ENCODE assay signal across 7 mouse cellular contexts in the genomic region with DNA sequence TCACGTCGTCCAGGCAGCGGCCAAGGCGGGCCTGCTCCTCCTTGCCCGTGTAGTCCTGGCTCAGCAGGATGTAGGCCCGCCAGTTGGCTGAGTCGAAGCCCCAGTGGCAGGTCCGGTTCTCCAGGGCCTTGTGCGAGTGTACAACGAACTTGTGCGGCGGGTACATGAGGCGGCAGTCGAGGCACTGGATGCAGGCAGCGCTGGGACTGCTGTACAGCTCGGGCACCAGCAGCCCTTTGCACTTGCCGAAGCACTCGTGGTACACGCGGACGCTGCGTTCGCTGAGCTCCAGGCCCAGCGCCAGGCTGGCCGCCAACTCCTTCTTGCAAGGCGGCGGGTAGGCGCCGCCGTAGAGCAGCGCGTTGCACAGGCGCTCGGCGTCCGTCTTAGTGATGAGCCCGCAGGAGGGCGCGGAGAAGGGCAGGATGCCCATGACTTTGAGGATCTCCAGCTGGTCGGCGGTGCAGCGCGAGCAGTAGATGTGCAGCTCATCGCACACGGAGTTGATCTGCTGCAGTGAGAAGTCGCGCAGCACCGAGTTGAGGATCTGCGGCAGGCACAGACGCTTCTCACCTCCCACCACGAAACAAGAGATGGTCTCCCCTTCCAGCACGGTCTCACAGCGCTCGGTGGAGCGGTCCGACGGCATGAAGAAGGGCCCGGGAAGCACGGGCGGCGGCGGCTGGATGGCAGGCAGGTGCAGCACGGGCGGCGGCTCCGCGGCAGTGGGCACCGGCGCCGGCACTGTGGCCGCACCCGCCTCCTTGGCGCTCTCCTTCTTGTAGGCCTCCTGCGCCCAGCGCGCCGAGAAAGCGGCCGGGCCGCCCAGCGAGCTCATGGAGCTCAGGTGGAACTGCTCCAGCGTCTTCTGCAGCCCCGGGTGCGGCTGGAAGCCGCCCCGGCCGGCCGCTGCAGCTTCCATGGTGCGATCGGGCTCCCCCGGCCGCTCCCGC. TPM values are rescaled to one million over a fixed set of nuclear protein-coding genes. Genes with fewer than 3 reads are reported as not detected.
DNase-seq lines count a peak whose midpoint lies in the region; ATAC-seq lines count a peak whose summit lies in the region.

No protein-coding gene starts in this region.

- DNase-seq in T-cell, adult 2 months (ENCODE audit: low spot score), result peak; percentile 51
- peak; percentile 80 to 81 for DNase-seq in cerebellum, postnatal 36 days
- peak; percentile 84 for DNase-seq in gastrocnemius, postnatal 10 days
- peak; percentile 81 for DNase-seq in intestine, embryonic 14.5 days (ENCODE audit: low spot score)
- DNase-seq in limb, embryonic 10.5 days (ENCODE audit: low spot score), result peak; percentile 74
- peak; percentile 97 for DNase-seq in midbrain, embryonic 11.5 days (ENCODE audit: low spot score, missing footprints)
- peak; percentile 24 for DNase-seq in spleen, adult 12 weeks (ENCODE audit: low spot score)

- H3K4me2 ChIP-seq in intestine, embryonic 14.5 days (ENCODE audit: low read length), result peak overlapping the region; percentile 99
- peak overlapping the region; percentile 99 for H3K4me2 ChIP-seq in midbrain, embryonic 11.5 days

- ATAC-seq in intestine, embryonic 14.5 days (replicated peaks; ENCODE audit: low FRiP score, low TSS enrichment, low read depth), result no peak
- no peak for ATAC-seq in midbrain, embryonic 11.5 days (ENCODE audit: low FRiP score)

- H3K27ac ChIP-seq in intestine, embryonic 14.5 days (ENCODE audit: low read depth), result peak overlapping the region; percentile 76
- H3K27ac ChIP-seq in limb, embryonic 10.5 days, result peak overlapping the region; percentile 99
- H3K27ac ChIP-seq in midbrain, embryonic 11.5 days (ENCODE audit: low read depth, low read length), result peak overlapping the region; percentile 48

- under 1% methylated on average over 78 of the region's 93 CpGs for WGBS in intestine, embryonic 14.5 days
- under 1% methylated on average over 93 of the region's 93 CpGs for WGBS in limb, embryonic 10.5 days
- under 1% methylated on average over 74 of the region's 93 CpGs for WGBS in midbrain, embryonic 11.5 days

- H3K4me3 ChIP-seq in intestine, embryonic 14.5 days (ENCODE audit: low read depth, low read length), result peak overlapping the region; percentile 88
- H3K4me3 ChIP-seq in limb, embryonic 10.5 days, result peak overlapping the region; percentile 96
- peak overlapping the region; percentile 96 for H3K4me3 ChIP-seq in midbrain, embryonic 11.5 days (ENCODE audit: low read depth, low read length)

- H3K4me1 ChIP-seq in intestine, embryonic 14.5 days (replicated peaks; ENCODE audit: control insufficient read depth, insufficient read depth, low read length), result peaks cover 42% of the 10 kb centered on the region
- peaks cover 68% of the 10 kb centered on the region for H3K4me1 ChIP-seq in limb, embryonic 10.5 days
- H3K4me1 ChIP-seq in midbrain, embryonic 11.5 days (ENCODE audit: control insufficient read depth, insufficient read depth, low read length), result peaks cover 37% of the 10 kb centered on the region

- H3K9me3 ChIP-seq in intestine, embryonic 14.5 days (ENCODE audit: control insufficient read depth, low read length), result no peaks in the 10 kb centered on the region
- H3K9me3 ChIP-seq in limb, embryonic 10.5 days (replicated peaks), result no peaks in the 10 kb centered on the region
- H3K9me3 ChIP-seq in midbrain, embryonic 11.5 days (ENCODE audit: control insufficient read depth, low read length), result no peaks in the 10 kb centered on the region

- H3K27me3 ChIP-seq in intestine, embryonic 14.5 days (replicated peaks; ENCODE audit: control insufficient read depth, insufficient read depth, low read length), result no peaks in the 10 kb centered on the region
- H3K27me3 ChIP-seq in limb, embryonic 10.5 days (ENCODE audit: low read depth, poor library complexity, severe bottlenecking), result no peaks in the 10 kb centered on the region
- H3K27me3 ChIP-seq in midbrain, embryonic 11.5 days (ENCODE audit: control insufficient read depth, insufficient read depth, low read length), result no peaks in the 10 kb centered on the region

- peak overlapping the region; percentile 84 for H3K9ac ChIP-seq in intestine, embryonic 14.5 days (ENCODE audit: low read length)
- peak overlapping the region; percentile 95 for H3K9ac ChIP-seq in midbrain, embryonic 11.5 days (ENCODE audit: low read length)

- peaks cover 2% of the 10 kb centered on the region; the same call in 1 of the 2 replicates for H3K36me3 ChIP-seq in intestine, embryonic 14.5 days (ENCODE audit: control insufficient read depth, insufficient read depth, low read length)
- H3K36me3 ChIP-seq in limb, embryonic 10.5 days, result peaks cover 9% of the 10 kb centered on the region
- no peaks in the 10 kb centered on the region for H3K36me3 ChIP-seq in midbrain, embryonic 11.5 days (ENCODE audit: control insufficient read depth, insufficient read depth, low read length)

RNA-seq across cellular contexts. Expression of gene Ski, which starts 0.5 kb away (rescaled TPM):
- 10 to 100 TPM; 68.1 to 79.6 TPM for total RNA-seq in gastrocnemius, postnatal 10 days (2021)
- 24.4 and 25.3 TPM in 2 replicates for polyA plus RNA-seq in intestine, embryonic 14.5 days (2014; fragmentation: Nextera tagmentation; extraction: Ambion mirVana)
- 9.6 and 10.6 TPM in 2 replicates for polyA plus RNA-seq in limb, embryonic 10.5 days (2016; fragmentation: Nextera tagmentation; extraction: Ambion mirVana)
- polyA plus RNA-seq in midbrain, embryonic 11.5 days (2014; fragmentation: Nextera tagmentation; extraction: Ambion mirVana), result 12.7 and 13.6 TPM in 2 replicates

RNA-seq across cellular contexts. Expression of gene Faap20, which starts 27.7 kb away (rescaled TPM):
- total RNA-seq in gastrocnemius, postnatal 10 days (2021), result 10 to 100 TPM; 18.9 to 26.4 TPM
- polyA plus RNA-seq in intestine, embryonic 14.5 days (2014; fragmentation: Nextera tagmentation; extraction: Ambion mirVana), result 74.6 and 81.2 TPM in 2 replicates
- polyA plus RNA-seq in limb, embryonic 10.5 days (2016; fragmentation: Nextera tagmentation; extraction: Ambion mirVana), result 104 and 107 TPM in 2 replicates
- 101 and 110 TPM in 2 replicates for polyA plus RNA-seq in midbrain, embryonic 11.5 days (2014; fragmentation: Nextera tagmentation; extraction: Ambion mirVana)

Comparison
In these comparisons a context has a peak if more than half of its experiments do, and no peak if none do; other contexts are left out.
1. DNase-seq: peak in every context shown above with its lines; median percentile 97 in midbrain, embryonic 11.5 days; 84 in gastrocnemius, postnatal 10 days; 81 in intestine, embryonic 14.5 days; 80 in cerebellum, postnatal 36 days; 74 in limb, embryonic 10.5 days; 51 in T-cell, adult 2 months; 24 in spleen, adult 12 weeks.
2. H3K27ac ChIP-seq: peak in every context shown above with its lines; median percentile 99 in limb, embryonic 10.5 days; 76 in intestine, embryonic 14.5 days; 48 in midbrain, embryonic 11.5 days.